Mouse (Mus musculus) kidney, postnatal 36 days (tissue): Measurements from ENCODE around the gene Cbx3.

Experiments
- DNase-seq, 2 experiments: peaks; one replicate each; pipeline ENCODE4 v3.0.0; 2021 to 2022; ENCODE audit warnings: mixed read lengths in 2 of 2

Gene Cbx3

GRCm38 (mm10) chr6:51525001-51525400 lies 54.8 kb downstream of the Cbx3 start:
- no peak for DNase-seq

GRCm38 (mm10) chr6:51529457-51529856 lies 59.3 kb downstream of the Cbx3 start:
- DNase-seq: no peak
